Mouse (Mus musculus) kidney, adult 9 months (tissue): ENCODE results near the gene Prokr2.
A peak's percentile ranks its signal among the peaks of the same experiment; 100 is the strongest.
"Not testable (repeated sequence)": the region's sequence is repeated elsewhere in the genome, so short reads cannot be mapped to it uniquely, and the experiment has no call there.

Experiments used
- DNase-seq: peaks from one replicate; pipeline ENCODE4 v3.0.0; 2022

The Prokr2 gene

GRCm38 (mm10) chr2:132337202-132337601, 48.0 kb downstream of the Prokr2 start:
- no peak for DNase-seq

GRCm38 (mm10) chr2:132323541-132323940, 61.7 kb downstream of the Prokr2 start:
- no peak for DNase-seq

GRCm38 (mm10) chr2:132320516-132320915, 64.7 kb downstream of the Prokr2 start:
- no peak for DNase-seq

GRCm38 (mm10) chr2:132317178-132317577, 68.1 kb downstream of the Prokr2 start:
- DNase-seq: no peak

GRCm38 (mm10) chr2:132316041-132316808, 69.0 kb downstream of the Prokr2 start:
- peak; percentile 60 for DNase-seq

- DNase-seq: not testable (repeated sequence)
Observed at GRCm38 (mm10) chr2:132314057-132314456, 71.2 kb downstream of the Prokr2 start.

GRCm38 (mm10) chr2:132313568-132313967, 71.7 kb downstream of the Prokr2 start:
- DNase-seq: no peak

- DNase-seq: no peak
Observed at GRCm38 (mm10) chr2:132312616-132313015, 72.6 kb downstream of the Prokr2 start.

- no peak for DNase-seq
Observed at GRCm38 (mm10) chr2:132309398-132309930, 75.8 kb downstream of the Prokr2 start.

- DNase-seq: no peak
Observed at GRCm38 (mm10) chr2:132308829-132309228, 76.4 kb downstream of the Prokr2 start.

GRCm38 (mm10) chr2:132307213-132307843, 77.9 kb downstream of the Prokr2 start:
- DNase-seq: no peak

- no peak for DNase-seq
Observed at GRCm38 (mm10) chr2:132305988-132306387, 79.3 kb downstream of the Prokr2 start.

GRCm38 (mm10) chr2:132305165-132305564, 80.1 kb downstream of the Prokr2 start:
- no peak for DNase-seq

GRCm38 (mm10) chr2:132301436-132301835, 83.8 kb downstream of the Prokr2 start:
- DNase-seq: no peak

- no peak for DNase-seq
Observed at GRCm38 (mm10) chr2:132298250-132298649, 87.0 kb downstream of the Prokr2 start.

GRCm38 (mm10) chr2:132293694-132294450, 91.4 kb downstream of the Prokr2 start:
- no peak for DNase-seq

- DNase-seq: no peak
Observed at GRCm38 (mm10) chr2:132292083-132292482, 93.2 kb downstream of the Prokr2 start.

GRCm38 (mm10) chr2:132291265-132291664, 94.0 kb downstream of the Prokr2 start:
- DNase-seq: peak; percentile 24

GRCm38 (mm10) chr2:132290808-132291207, 94.4 kb downstream of the Prokr2 start:
- DNase-seq: no peak

GRCm38 (mm10) chr2:132289213-132289612, 96.0 kb downstream of the Prokr2 start:
- DNase-seq: not testable (repeated sequence)
